Mouse (Mus musculus) adrenal gland, adult 10 weeks (tissue): ENCODE results near the gene ccdc198. TPM values are rescaled to one million over a fixed set of nuclear protein-coding genes. Genes with fewer than 3 reads are reported as not detected.

Source experiments
- polyA plus RNA-seq: library from polyadenylated mRNA; stranded (reverse); fragments of 350-450 nt; fragmentation: Illumina TruSeq; extraction: RNeasy Lipid Tissue Mini Kit (QIAGEN cat#74804); gene quantifications from one replicate; pipeline ENCODE4 v1.2.3, GENCODE M21; 2014; ENCODE audit warnings: low read depth, low replicate concordance

Gene ccdc198
- polyA plus RNA-seq: not detected

DNA sequence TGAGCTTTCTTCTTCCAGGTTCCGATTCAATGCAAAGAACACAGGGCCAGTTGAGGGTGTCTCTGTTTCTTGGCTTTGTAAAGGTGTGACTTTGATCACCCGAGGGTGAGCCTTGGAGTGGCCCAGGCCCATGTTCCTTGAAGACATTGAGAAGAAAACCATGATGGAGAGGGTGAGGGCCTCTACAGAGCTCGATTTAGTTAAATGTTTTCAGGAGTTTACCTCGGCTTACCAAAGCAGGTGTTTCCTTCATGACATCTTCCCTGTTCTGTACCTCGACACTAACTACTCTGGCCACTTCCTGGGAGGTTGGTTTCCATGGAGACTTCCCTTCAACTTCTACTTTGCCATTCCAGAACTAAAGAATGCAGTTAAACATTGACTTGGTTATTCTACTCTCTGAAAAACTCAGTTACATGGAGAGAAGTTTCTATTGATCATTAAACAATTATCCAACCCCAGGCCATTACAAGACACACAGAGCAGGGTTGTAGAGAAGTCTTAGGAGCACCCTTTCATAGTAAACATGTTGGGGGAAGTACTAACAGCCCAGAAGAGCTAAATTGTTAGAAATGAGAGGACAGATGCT, at the start of gene ccdc198:
TSS of gene ccdc198 (minus strand) at position 349 of the 589 bp plus-strand sequence.

DNA sequence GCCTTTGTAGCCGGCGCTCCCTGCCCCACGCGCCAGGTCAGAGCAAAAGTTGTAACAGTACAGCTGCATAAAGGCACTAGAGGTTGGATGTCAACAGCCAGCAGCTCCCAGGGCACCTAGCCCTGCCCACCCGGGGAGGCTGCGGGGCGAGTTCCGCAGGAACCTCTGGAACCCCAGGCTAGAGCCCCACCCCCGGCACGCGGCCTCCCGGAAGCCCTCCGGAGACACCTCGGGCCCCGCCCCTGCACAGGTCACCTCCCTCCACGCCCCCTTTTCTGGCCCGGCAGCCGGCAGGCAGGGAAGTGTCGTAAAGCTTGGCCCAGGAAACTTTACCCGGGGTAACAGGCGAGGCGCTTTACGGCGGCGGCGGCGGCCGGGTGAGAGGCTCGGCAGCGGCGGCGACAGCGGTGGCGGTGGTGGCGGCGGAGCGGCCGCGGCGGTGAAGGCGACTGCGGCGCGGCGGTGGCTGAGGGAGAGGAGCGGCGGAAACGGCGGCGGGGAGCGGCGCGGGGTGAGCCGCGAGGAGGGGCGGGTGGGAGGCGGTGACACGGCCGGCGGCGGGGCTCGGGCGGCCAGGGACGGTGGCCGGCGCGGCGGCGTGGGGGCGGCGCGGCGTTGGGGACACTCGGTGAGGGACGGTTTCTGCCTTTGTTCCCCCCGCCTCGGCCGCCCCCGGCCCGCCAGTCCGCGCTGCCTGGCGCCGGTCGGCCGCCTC, 73.2 kb downstream of the ccdc198 start, which contains the start of gene Naa30:
TSS of gene Naa30 (plus strand) at position 360 of the 715 bp plus-strand sequence.

Other genes with a start within 250 kb of the ccdc198 start
- gene Ap5m1, start 179.4 kb downstream of the ccdc198 start, polyA plus RNA-seq: 66.1 TPM
- 154 TPM for gene Exoc5, start 178.8 kb downstream of the ccdc198 start, polyA plus RNA-seq
- 142 TPM for gene Naa30, start 73.2 kb downstream of the ccdc198 start, polyA plus RNA-seq